Mouse (Mus musculus): ENCODE data around the gene Fam8a1. TPM values are rescaled to one million over a fixed set of nuclear protein-coding genes. Genes with fewer than 3 reads are reported as not detected.

Gene Fam8a1
- total and polyA plus RNA-seq, 2 experiments from 2014 or later: 14.5 to 32.7 TPM

- H3K27me3 ChIP-seq (ENCODE audit: insufficient read depth, low read length): no peaks in the 10 kb centered on the region
- no peak overlapping the region for H3K27ac ChIP-seq
- H3K4me1 ChIP-seq (ENCODE audit: insufficient read depth, low read length): no peaks in the 10 kb centered on the region
- 82% methylated on average over 6 of the region's 6 CpGs for WGBS
- no peak overlapping the region for H3K4me3 ChIP-seq (ENCODE audit: low read length)
- DNase-seq (ENCODE audit: low spot score) (no peak), ATAC-seq (no peak)
- no peaks in the 10 kb centered on the region for H3K9me3 ChIP-seq (ENCODE audit: low read length)
- H3K9ac ChIP-seq (replicated peaks; ENCODE audit: low read length): no peak overlapping the region
- H3K36me3 ChIP-seq (ENCODE audit: insufficient read depth, low read length): no peaks in the 10 kb centered on the region
- H3K4me2 ChIP-seq (ENCODE audit: low read depth, low read length): no peak overlapping the region
- TF ChIP-seq CTCF (IDR thresholded peaks at IDR 0.05; ENCODE audit: low read depth): no peak
Observed at GRCm38 (mm10) chr13:46645476-46645875, 23.8 kb upstream of the Fam8a1 start.

- Histone ChIP-seq H3K36me3 (ENCODE audit: insufficient read depth, low read length) (no peaks in the 10 kb centered on the region), H3K4me3 (ENCODE audit: low read length) (no peak overlapping the region), H3K27ac (no peak overlapping the region), H3K4me1 (ENCODE audit: insufficient read depth, low read length) (no peaks in the 10 kb centered on the region), H3K9ac (replicated peaks; ENCODE audit: low read length) (no peak overlapping the region), H3K9me3 (ENCODE audit: low read length) (no peaks in the 10 kb centered on the region), H3K4me2 (ENCODE audit: low read depth, low read length) (no peak overlapping the region), H3K27me3 (ENCODE audit: insufficient read depth, low read length) (no peaks in the 10 kb centered on the region)
- WGBS: 87% methylated on average over 7 of the region's 7 CpGs
- TF ChIP-seq CTCF (IDR thresholded peaks at IDR 0.05; ENCODE audit: low read depth): no peak
- ATAC-seq (no peak), DNase-seq (ENCODE audit: low spot score) (no peak)
Observed at GRCm38 (mm10) chr13:46651853-46652252, 17.5 kb upstream of the Fam8a1 start.

GRCm38 (mm10) chr13:46652671-46653070, 16.7 kb upstream of the Fam8a1 start:
- DNase-seq (ENCODE audit: low spot score) (no peak), ATAC-seq (no peak)
- Histone ChIP-seq H3K4me1 (ENCODE audit: insufficient read depth, low read length) (no peaks in the 10 kb centered on the region), H3K4me2 (ENCODE audit: low read depth, low read length) (no peak overlapping the region), H3K27ac (no peak overlapping the region), H3K9me3 (ENCODE audit: low read length) (no peaks in the 10 kb centered on the region), H3K4me3 (ENCODE audit: low read length) (no peak overlapping the region), H3K27me3 (ENCODE audit: insufficient read depth, low read length) (no peaks in the 10 kb centered on the region), H3K9ac (replicated peaks; ENCODE audit: low read length) (no peak overlapping the region), H3K36me3 (ENCODE audit: insufficient read depth, low read length) (no peaks in the 10 kb centered on the region)
- 86% methylated on average over 7 of the region's 7 CpGs for WGBS
- TF ChIP-seq CTCF (IDR thresholded peaks at IDR 0.05; ENCODE audit: low read depth): no peak

- no peak overlapping the region for H3K4me3 ChIP-seq (ENCODE audit: low read length)
- H3K27me3 ChIP-seq (ENCODE audit: insufficient read depth, low read length): no peaks in the 10 kb centered on the region
- no peak for ATAC-seq
- no peak overlapping the region for H3K9ac ChIP-seq (replicated peaks; ENCODE audit: low read length)
- no peaks in the 10 kb centered on the region for H3K36me3 ChIP-seq (ENCODE audit: insufficient read depth, low read length)
- no peaks in the 10 kb centered on the region for H3K9me3 ChIP-seq (ENCODE audit: low read length)
- TF ChIP-seq CTCF (IDR thresholded peaks at IDR 0.05; ENCODE audit: low read depth): no peak
- no peak overlapping the region for H3K27ac ChIP-seq
- DNase-seq (ENCODE audit: low spot score): no peak
- WGBS: 63% methylated on average over 4 of the region's 4 CpGs
- H3K4me1 ChIP-seq (ENCODE audit: insufficient read depth, low read length): no peaks in the 10 kb centered on the region
- no peak overlapping the region for H3K4me2 ChIP-seq (ENCODE audit: low read depth, low read length)
Observed at GRCm38 (mm10) chr13:46653671-46654070, 15.7 kb upstream of the Fam8a1 start.

GRCm38 (mm10) chr13:46654566-46654965, 14.8 kb upstream of the Fam8a1 start:
- peak; percentile 4 for DNase-seq (ENCODE audit: low spot score)
- no peak for ATAC-seq
- no peak for TF ChIP-seq CTCF (IDR thresholded peaks at IDR 0.05; ENCODE audit: low read depth)
- Histone ChIP-seq H3K27ac (no peak overlapping the region), H3K9me3 (ENCODE audit: low read length) (no peaks in the 10 kb centered on the region), H3K4me2 (ENCODE audit: low read depth, low read length) (no peak overlapping the region), H3K36me3 (ENCODE audit: insufficient read depth, low read length) (no peaks in the 10 kb centered on the region), H3K27me3 (ENCODE audit: insufficient read depth, low read length) (no peaks in the 10 kb centered on the region), H3K9ac (replicated peaks; ENCODE audit: low read length) (no peak overlapping the region), H3K4me1 (ENCODE audit: insufficient read depth, low read length) (no peaks in the 10 kb centered on the region), H3K4me3 (ENCODE audit: low read length) (no peak overlapping the region)
- 73% methylated on average over 5 of the region's 5 CpGs for WGBS

GRCm38 (mm10) chr13:46659211-46659610, 10.1 kb upstream of the Fam8a1 start:
- H3K4me3 ChIP-seq (ENCODE audit: low read length): no peak overlapping the region
- no peak overlapping the region for H3K27ac ChIP-seq
- DNase-seq (ENCODE audit: low spot score): no peak
- no peak overlapping the region for H3K4me2 ChIP-seq (ENCODE audit: low read depth, low read length)
- H3K27me3 ChIP-seq (ENCODE audit: insufficient read depth, low read length): no peaks in the 10 kb centered on the region
- peak; percentile 15; the same call in 1 of the 2 replicates for TF ChIP-seq CTCF (IDR thresholded peaks at IDR 0.05; ENCODE audit: low read depth)
- H3K9ac ChIP-seq (replicated peaks; ENCODE audit: low read length): no peak overlapping the region
- WGBS: 93% methylated on average over 5 of the region's 5 CpGs
- H3K9me3 ChIP-seq (ENCODE audit: low read length): no peaks in the 10 kb centered on the region
- ATAC-seq: no peak
- no peaks in the 10 kb centered on the region for H3K4me1 ChIP-seq (ENCODE audit: insufficient read depth, low read length)
- no peaks in the 10 kb centered on the region for H3K36me3 ChIP-seq (ENCODE audit: insufficient read depth, low read length)

- Histone ChIP-seq H3K4me3 (ENCODE audit: low read length) (no peak overlapping the region), H3K9me3 (ENCODE audit: low read length) (no peaks in the 10 kb centered on the region), H3K27ac (no peak overlapping the region), H3K9ac (replicated peaks; ENCODE audit: low read length) (no peak overlapping the region), H3K27me3 (ENCODE audit: insufficient read depth, low read length) (no peaks in the 10 kb centered on the region), H3K4me1 (ENCODE audit: insufficient read depth, low read length) (no peaks in the 10 kb centered on the region), H3K36me3 (ENCODE audit: insufficient read depth, low read length) (no peaks in the 10 kb centered on the region), H3K4me2 (ENCODE audit: low read depth, low read length) (no peak overlapping the region)
- WGBS: 34% methylated on average over 4 of the region's 4 CpGs
- DNase-seq (ENCODE audit: low spot score) (peak; percentile 85), ATAC-seq (0 out of 2 replicates have a peak, but pooled peaks have one; percentile 45)
- TF ChIP-seq CTCF (IDR thresholded peaks at IDR 0.05; ENCODE audit: low read depth): peak; percentile 86
Observed at GRCm38 (mm10) chr13:46663461-46663964, 5.8 kb upstream of the Fam8a1 start.
